Mouse (Mus musculus) kidney, adult 11 months (tissue): ENCODE results near the gene C1qtnf1.
A peak's percentile ranks its signal among the peaks of the same experiment; 100 is the strongest.

Experiments
- DNase-seq: peaks from one replicate; pipeline ENCODE4 v3.0.0; 2022

The C1qtnf1 gene

GRCm38 (mm10) chr11:118476396-118477373, 48.7 kb downstream of the C1qtnf1 start, which contains the start of gene Engase:
Engase (plus strand) TSS chr11:118476829.
- DNase-seq: peak; percentile 98

GRCm38 (mm10) chr11:118479776-118480175, 51.8 kb downstream of the C1qtnf1 start:
- peak; percentile 65 for DNase-seq

GRCm38 (mm10) chr11:118481231-118481630, 53.2 kb downstream of the C1qtnf1 start:
- DNase-seq: no peak

GRCm38 (mm10) chr11:118481751-118482150, 53.7 kb downstream of the C1qtnf1 start:
- no peak for DNase-seq

GRCm38 (mm10) chr11:118484169-118484568, 56.2 kb downstream of the C1qtnf1 start:
- no peak for DNase-seq

GRCm38 (mm10) chr11:118485338-118485737, 57.3 kb downstream of the C1qtnf1 start:
- DNase-seq: no peak

GRCm38 (mm10) chr11:118485780-118486179, 57.8 kb downstream of the C1qtnf1 start:
- DNase-seq: no peak

GRCm38 (mm10) chr11:118486281-118486680, 58.3 kb downstream of the C1qtnf1 start:
- no peak for DNase-seq

- DNase-seq: no peak
Measured at GRCm38 (mm10) chr11:118486881-118487772, 59.1 kb downstream of the C1qtnf1 start.

GRCm38 (mm10) chr11:118488191-118488906, 60.3 kb downstream of the C1qtnf1 start:
- DNase-seq: peak; percentile 28

- DNase-seq: no peak
Measured at GRCm38 (mm10) chr11:118488907-118489270, 60.9 kb downstream of the C1qtnf1 start.

- DNase-seq: no peak
Measured at GRCm38 (mm10) chr11:118490566-118491218, 62.7 kb downstream of the C1qtnf1 start.

GRCm38 (mm10) chr11:118491230-118491629, 63.2 kb downstream of the C1qtnf1 start:
- no peak for DNase-seq

GRCm38 (mm10) chr11:118493458-118493857, 65.5 kb downstream of the C1qtnf1 start:
- DNase-seq: no peak

GRCm38 (mm10) chr11:118494001-118494737, 66.2 kb downstream of the C1qtnf1 start:
- DNase-seq: no peak

- DNase-seq: no peak
Measured at GRCm38 (mm10) chr11:118495065-118495464, 67.1 kb downstream of the C1qtnf1 start.

- peak; percentile 81 for DNase-seq
Measured at GRCm38 (mm10) chr11:118496066-118496689, 68.2 kb downstream of the C1qtnf1 start.
